Mouse (Mus musculus) embryonic facial prominence, embryonic 14.5 days (tissue): ENCODE results near the gene Krtap10-10. TPM values are rescaled to one million over a fixed set of nuclear protein-coding genes. Genes with fewer than 3 reads are reported as not detected.
"Not testable (repeated sequence)": the region's sequence is repeated elsewhere in the genome, so short reads cannot be mapped to it uniquely, and the experiment has no call there.

ENCODE experiments used
- ATAC-seq: fragments of 200-750 bp; cut with Nextera tagmentation; 2 replicates; pipeline ENCODE4 v1.8.0; 2017; ENCODE audit warnings: low read depth, moderate number of reproducible peaks, moderate TSS enrichment
- DNase-seq: peaks from one replicate; pipeline ENCODE4 v3.0.0-alpha.2; 2015; ENCODE audit warnings: low spot score
- H3K27ac ChIP-seq: fragments of 300-500 bp; sonication (generic); replicated peaks from 2 replicates; pipeline ENCODE4 v1.5.1; 2014; ENCODE audit warnings: low read depth, mild to moderate bottlenecking, low read length, moderate library complexity
- H3K27me3 ChIP-seq: fragments of 300-500 bp; sonication (generic); replicated peaks from 2 replicates; pipeline ENCODE4 v1.6.1; 2014; ENCODE audit warnings: low read length; ENCODE audit not compliant: control insufficient read depth, insufficient read depth
- H3K36me3 ChIP-seq: fragments of 300-500 bp; sonication (generic); 2 replicates; pipeline ENCODE4 v1.6.1; 2014; ENCODE audit warnings: low read length, mixed read lengths; ENCODE audit not compliant: control insufficient read depth, insufficient read depth
- H3K4me1 ChIP-seq: fragments of 300-500 bp; sonication (generic); 2 replicates; pipeline ENCODE4 v1.6.1; 2014; ENCODE audit warnings: antibody characterized with exemption, low read length; ENCODE audit not compliant: control insufficient read depth, insufficient read depth
- H3K4me2 ChIP-seq: fragments of 300-500 bp; sonication (generic); 2 replicates; pipeline ENCODE4 v1.6.1; 2014; ENCODE audit warnings: low read depth, mild to moderate bottlenecking, low read length, moderate library complexity, mixed read lengths
- H3K4me3 ChIP-seq: fragments of 300-500 bp; sonication (generic); 2 replicates; pipeline ENCODE4 v1.5.1; 2014; ENCODE audit warnings: low read depth, mild to moderate bottlenecking, low read length
- H3K9ac ChIP-seq: fragments of 300-500 bp; sonication (generic); 2 replicates; pipeline ENCODE4 v1.6.1; 2014; ENCODE audit warnings: low read depth, mild to moderate bottlenecking, low read length, moderate library complexity, mixed read lengths
- H3K9me3 ChIP-seq: fragments of 300-500 bp; sonication (generic); 2 replicates; pipeline ENCODE4 v1.6.1; 2016; ENCODE audit warnings: low read length; ENCODE audit not compliant: control insufficient read depth
- WGBS: fragments of 180-500 bp; shearing (Covaris S2); extraction: QIAGEN DNeasy Blood & Tissue Kit; methylation state at CpG from one replicate; pipeline ENCODE4 v1.1.7; 2014; 5-methylcytosine and 5-hydroxymethylcytosine counted together
- polyA plus RNA-seq: library from polyadenylated mRNA; unstranded; fragments of >200 nt; fragmentation: Nextera tagmentation; extraction: Ambion mirVana; gene quantifications from 2 replicates; pipeline ENCODE4 v1.2.1, GENCODE M21; 2014

Gene Krtap10-10
- not detected in 2 replicates for polyA plus RNA-seq

DNA sequence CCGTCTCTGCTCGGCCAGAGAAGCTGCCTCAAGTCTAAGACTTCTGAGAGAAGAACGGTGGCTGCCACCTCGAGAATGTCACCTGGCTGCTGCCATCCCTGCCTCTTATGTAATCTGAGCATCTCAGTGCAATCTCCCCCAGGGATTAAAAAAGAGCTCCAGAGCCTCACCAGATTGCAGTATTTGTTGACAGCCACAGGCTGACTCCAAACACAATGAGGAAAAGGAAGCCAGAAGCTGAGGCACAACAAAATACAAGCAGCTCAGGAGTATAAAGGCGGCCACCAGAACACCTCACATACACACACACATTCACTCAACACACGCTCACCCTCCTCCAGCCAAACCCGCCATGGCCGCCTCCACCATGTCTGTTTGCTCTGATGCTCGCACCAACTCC lies at the start of gene Krtap10-10:
Krtap10-10 (plus strand) TSS at position 301 of the 400 bp plus-strand sequence.
- H3K36me3 ChIP-seq: no peaks in the 10 kb centered on the region
- no peaks in the 10 kb centered on the region for H3K9me3 ChIP-seq
- no peak within 1 kb of the TSS for H3K9ac ChIP-seq
- WGBS: 46% methylated on average over 8 of the region's 9 CpGs
- ATAC-seq: no peak
- no peak within 1 kb of the TSS for H3K4me2 ChIP-seq
- DNase-seq: peak; percentile 6
- H3K27me3 ChIP-seq: no peaks in the 10 kb centered on the region
- no peak within 1 kb of the TSS for H3K4me3 ChIP-seq
- H3K27ac ChIP-seq: no peak within 1 kb of the TSS
- no peaks in the 10 kb centered on the region for H3K4me1 ChIP-seq

DNA sequence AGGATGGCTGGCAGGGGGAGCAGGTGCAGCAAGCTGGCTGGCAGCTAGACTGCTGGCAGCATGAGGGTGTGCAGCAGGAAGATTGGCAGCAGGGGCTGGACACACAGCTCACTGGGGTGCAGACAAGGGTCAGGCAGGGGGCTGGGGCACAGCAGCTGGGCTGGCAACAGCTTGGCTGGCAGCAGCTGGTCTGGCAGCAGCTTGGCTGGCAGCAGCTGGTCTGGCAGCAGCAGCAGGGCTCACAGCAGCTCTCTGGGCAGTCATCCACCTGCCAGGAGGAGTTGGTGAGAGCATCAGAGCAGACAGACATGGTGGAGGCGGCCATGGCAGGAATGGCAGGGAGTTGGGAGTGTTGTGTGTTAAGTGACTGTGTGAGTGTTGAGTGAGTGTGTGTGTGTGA lies 47.9 kb upstream of the Krtap10-10 start, which contains the start of gene Gm7137:
Gm7137 (minus strand) TSS at position 325 of the 400 bp plus-strand sequence.
- H3K9me3 ChIP-seq, H3K27me3 ChIP-seq, H3K27ac ChIP-seq, ATAC-seq, H3K4me2 ChIP-seq, H3K36me3 ChIP-seq, H3K4me3 ChIP-seq, H3K9ac ChIP-seq, DNase-seq, H3K4me1 ChIP-seq: not testable (repeated sequence)
- no CpG with 5 or more reads among the region's 1 CpGs for WGBS

DNA sequence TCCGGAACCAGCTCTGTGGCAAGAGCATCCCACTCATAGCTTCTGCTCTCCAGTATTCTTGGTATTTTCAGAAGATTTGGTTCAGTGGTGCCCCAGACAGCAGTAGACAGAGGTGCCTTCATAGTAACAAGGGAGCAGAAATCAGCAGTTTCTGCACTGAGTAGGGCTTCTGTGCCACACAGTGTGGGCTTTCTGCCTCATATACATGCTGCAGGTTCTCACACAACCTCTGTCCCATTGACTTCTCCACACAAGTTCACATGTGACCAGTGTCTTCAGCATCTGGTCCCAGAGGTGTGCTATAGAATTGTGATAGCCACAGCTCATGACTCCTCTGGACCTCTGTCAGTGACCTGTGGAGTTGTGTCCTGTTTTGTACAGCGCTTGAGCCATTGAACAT lies 47.1 kb upstream of the Krtap10-10 start:
- Histone ChIP-seq H3K27ac (no peak overlapping the region), H3K4me2 (no peak overlapping the region), H3K36me3 (no peaks in the 10 kb centered on the region), H3K9me3 (no peaks in the 10 kb centered on the region), H3K4me1 (no peaks in the 10 kb centered on the region), H3K9ac (no peak overlapping the region), H3K4me3 (no peak overlapping the region), H3K27me3 (no peaks in the 10 kb centered on the region)
- WGBS: 68% methylated on average over 2 of the region's 2 CpGs
- DNase-seq: no peak
- ATAC-seq: no peak

DNA sequence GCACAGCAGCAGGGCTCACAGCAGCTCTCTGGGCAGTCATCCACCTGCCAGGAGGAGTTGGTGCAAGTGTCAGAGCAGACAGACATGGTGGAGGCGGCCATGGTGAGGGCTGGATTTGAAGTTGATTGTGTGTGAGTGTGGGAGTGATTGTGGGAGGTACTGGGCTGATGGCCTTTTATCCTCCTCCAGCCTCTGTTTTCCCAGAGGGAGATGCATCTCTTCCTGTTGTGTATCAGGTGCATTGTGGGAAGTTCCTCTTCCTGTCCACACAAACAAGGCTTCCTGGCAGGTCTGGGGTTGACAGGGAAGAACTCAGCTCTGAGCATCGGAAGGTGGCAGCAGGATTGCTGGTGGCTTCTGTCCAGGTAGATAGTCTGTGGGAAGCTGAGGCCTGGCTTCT lies 40.8 kb upstream of the Krtap10-10 start, which contains the start of gene Gm9639:
Gm9639 (minus strand) TSS at position 101 of the 400 bp plus-strand sequence.
- H3K27me3 ChIP-seq: no peaks in the 10 kb centered on the region
- no peak within 1 kb of the TSS for H3K9ac ChIP-seq
- ATAC-seq (no peak), DNase-seq (no peak)
- no peaks in the 10 kb centered on the region for H3K4me1 ChIP-seq
- H3K4me2 ChIP-seq: no peak within 1 kb of the TSS
- no peak within 1 kb of the TSS for H3K27ac ChIP-seq
- no peak within 1 kb of the TSS for H3K4me3 ChIP-seq
- H3K9me3 ChIP-seq: no peaks in the 10 kb centered on the region
- 37% methylated on average over 2 of the region's 2 CpGs for WGBS
- H3K36me3 ChIP-seq: no peaks in the 10 kb centered on the region

DNA sequence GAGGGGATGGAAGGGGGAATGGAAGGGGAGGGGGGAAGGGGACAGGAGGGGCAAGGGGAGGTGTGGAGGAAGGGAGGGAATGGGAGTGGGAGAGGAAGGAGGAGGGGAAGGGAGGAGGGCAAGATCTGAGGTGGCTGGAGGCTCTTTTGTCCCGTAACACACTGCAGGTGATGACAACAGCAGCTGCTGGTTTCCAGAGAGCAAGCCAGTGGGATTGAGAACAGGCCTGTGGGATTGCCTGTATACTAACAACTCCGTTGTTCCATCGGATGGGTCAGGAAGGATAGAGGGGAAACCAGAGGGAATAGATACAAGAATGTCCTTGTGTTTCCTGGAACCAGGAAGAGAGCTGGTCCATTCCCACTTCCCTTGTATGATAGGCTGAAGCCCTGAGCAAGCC lies 38.1 kb upstream of the Krtap10-10 start:
- no peak overlapping the region for H3K27ac ChIP-seq
- ATAC-seq (no peak), DNase-seq (no peak)
- 7% methylated on average over 3 of the region's 3 CpGs for WGBS
- H3K4me3 ChIP-seq: no peak overlapping the region
- H3K9me3 ChIP-seq: no peaks in the 10 kb centered on the region
- H3K4me1 ChIP-seq: no peaks in the 10 kb centered on the region
- no peaks in the 10 kb centered on the region for H3K27me3 ChIP-seq
- no peak overlapping the region for H3K9ac ChIP-seq
- H3K4me2 ChIP-seq: no peak overlapping the region
- H3K36me3 ChIP-seq: no peaks in the 10 kb centered on the region

DNA sequence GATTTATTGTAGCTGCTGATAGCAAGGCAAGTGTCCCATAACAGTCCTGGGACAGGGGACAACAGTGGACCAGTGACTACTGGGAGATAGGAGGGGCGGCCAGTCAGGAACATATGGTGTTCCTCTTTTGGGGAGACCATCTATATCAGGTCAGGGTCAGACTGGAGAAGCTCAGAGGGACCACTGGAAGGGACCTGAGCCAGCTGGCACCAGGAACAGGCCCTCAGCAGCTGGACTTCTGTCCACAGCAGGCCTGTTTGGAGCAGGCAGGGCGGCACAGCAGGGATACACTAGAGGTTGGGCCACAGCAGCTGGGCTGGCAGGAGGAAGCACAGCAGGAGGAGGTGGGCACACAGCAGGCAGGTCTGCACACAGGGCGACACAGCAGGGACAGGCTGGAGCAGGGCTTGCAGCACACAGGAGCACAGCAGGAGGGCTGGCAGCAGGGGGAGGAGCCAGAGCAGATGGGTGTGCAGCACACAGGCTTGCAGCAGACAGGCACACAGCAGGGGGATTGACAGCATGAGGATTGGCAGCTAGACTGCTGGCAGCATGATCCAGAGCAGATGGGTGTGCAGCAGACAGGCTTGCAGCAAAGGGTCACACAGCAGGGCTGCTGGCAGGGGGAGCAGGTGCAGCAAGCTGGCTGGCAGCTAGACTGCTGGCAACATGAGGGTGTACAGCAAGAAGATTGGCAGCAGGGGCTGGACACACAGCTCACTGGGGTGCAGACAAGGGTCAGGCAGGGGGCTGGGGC lies 37.4 kb upstream of the Krtap10-10 start:
- ATAC-seq, H3K27ac ChIP-seq, H3K9ac ChIP-seq, H3K4me2 ChIP-seq, H3K9me3 ChIP-seq, H3K4me3 ChIP-seq, H3K4me1 ChIP-seq, H3K27me3 ChIP-seq, H3K36me3 ChIP-seq, DNase-seq: not testable (repeated sequence)
- WGBS: 40% methylated on average over 3 of the region's 3 CpGs

DNA sequence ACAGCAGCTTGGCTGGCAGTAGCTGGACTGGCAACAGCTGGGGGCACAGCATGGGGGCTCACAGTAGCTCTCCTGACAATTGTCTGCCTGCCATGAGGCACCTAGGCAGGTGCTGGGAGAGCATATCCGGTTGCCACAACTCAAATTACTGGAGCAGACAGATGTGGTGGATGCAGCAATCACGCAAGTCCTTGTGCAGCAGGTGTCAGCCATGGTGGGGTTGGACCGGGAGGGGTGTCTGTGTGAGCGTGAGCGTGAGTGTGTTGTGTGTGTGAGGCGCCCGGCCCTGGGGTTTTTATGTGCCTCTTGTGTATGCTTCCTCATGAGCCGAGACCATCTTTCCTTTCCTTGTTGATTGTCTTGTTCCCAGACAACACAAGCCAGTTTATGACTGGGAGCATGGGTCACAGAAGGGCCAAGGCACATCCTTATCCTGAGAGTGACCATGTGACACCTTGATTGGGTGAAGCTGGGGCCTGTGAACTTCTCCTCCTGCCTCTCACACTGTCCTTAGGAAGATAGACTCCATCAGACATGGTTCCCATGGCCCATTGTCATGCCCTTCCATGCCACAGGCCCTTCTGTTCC lies 36.7 kb upstream of the Krtap10-10 start, which contains the start of gene Gm19668:
Gm19668 (minus strand) TSS at position 213 of the 588 bp plus-strand sequence.
- Histone ChIP-seq H3K4me3 (no peak within 1 kb of the TSS), H3K36me3 (no peaks in the 10 kb centered on the region), H3K4me1 (no peaks in the 10 kb centered on the region), H3K27me3 (no peaks in the 10 kb centered on the region), H3K4me2 (no peak within 1 kb of the TSS), H3K27ac (no peak within 1 kb of the TSS), H3K9ac (no peak within 1 kb of the TSS), H3K9me3 (no peaks in the 10 kb centered on the region)
- ATAC-seq (peak; percentile 71), DNase-seq (peak; percentile 41)
- WGBS: 56% methylated on average over 8 of the region's 8 CpGs

DNA sequence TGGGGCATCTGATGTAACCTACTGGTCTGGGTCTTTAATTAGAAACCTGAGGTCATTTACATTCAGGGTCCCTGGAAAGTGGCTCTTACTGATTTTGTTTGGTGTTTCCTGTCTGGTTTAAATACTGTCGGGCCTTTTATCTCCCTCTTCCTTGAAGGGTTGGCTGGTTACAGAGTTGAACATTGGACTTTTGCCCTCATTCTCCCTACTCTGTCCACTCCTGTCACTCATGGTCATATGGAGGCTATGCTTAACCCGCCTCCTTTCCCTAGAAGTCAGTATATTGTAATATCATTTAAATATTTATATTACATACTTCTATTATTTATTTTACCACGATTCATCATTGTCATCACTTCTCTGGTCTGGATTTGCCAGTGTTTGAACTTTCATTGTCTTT lies 31.7 kb upstream of the Krtap10-10 start:
- no peak for ATAC-seq
- H3K36me3 ChIP-seq: no peaks in the 10 kb centered on the region
- 77% methylated on average over 3 of the region's 3 CpGs for WGBS
- no peak overlapping the region for H3K27ac ChIP-seq
- no peak overlapping the region for H3K4me3 ChIP-seq
- H3K4me2 ChIP-seq: no peak overlapping the region
- H3K27me3 ChIP-seq: no peaks in the 10 kb centered on the region
- no peak for DNase-seq
- H3K9me3 ChIP-seq: no peaks in the 10 kb centered on the region
- H3K9ac ChIP-seq: no peak overlapping the region
- H3K4me1 ChIP-seq: no peaks in the 10 kb centered on the region
